Mouse (Mus musculus) C2C12 (cell line): ENCODE results near the gene Gcm1.

Experiments
- CEBPB ChIP-seq: IDR thresholded peaks from one replicate; pipeline ENCODE4 v1.6.1; 2011; ENCODE audit warnings: low read depth, mild to moderate bottlenecking, control low read depth, moderate library complexity
- CTCF ChIP-seq: IDR thresholded peaks from one replicate; pipeline ENCODE4 v1.5.1; 2011; ENCODE audit not compliant: control insufficient read depth, insufficient read depth, insufficient read length
- MYOD1 ChIP-seq: IDR thresholded peaks from one replicate; pipeline ENCODE4 v1.6.1; 2011; ENCODE audit warnings: low read depth; ENCODE audit not compliant: control insufficient read depth, insufficient read length
- MYOG ChIP-seq: IDR thresholded peaks from one replicate; pipeline ENCODE4 v1.6.1; 2011; ENCODE audit not compliant: control insufficient read depth, insufficient read length; ENCODE audit errors: extremely low read depth

GRCm38 (mm10) chr9:78038755-78039489 is 12.8 kb upstream of the Gcm1 start:
- TF ChIP-seq CTCF = peak; percentile 92
- TF ChIP-seq MYOG = no peak
- no peak for TF ChIP-seq CEBPB
- TF ChIP-seq MYOD1 = no peak
